Mouse (Mus musculus): ENCODE measurements around the gene Adam23.

Adam23 gene

GRCm38 (mm10) chr1:63445656-63446046, at the start of gene Adam23:
Adam23 (plus strand) TSS chr1:63445891.
- DNase-seq (ENCODE audit: extremely low spot score, low read depth, low spot score): no peak

GRCm38 (mm10) chr1:63401130-63401529, 44.6 kb upstream of the Adam23 start:
- DNase-seq (ENCODE audit: extremely low spot score, low read depth, low spot score): no peak

GRCm38 (mm10) chr1:63403601-63404000, 42.1 kb upstream of the Adam23 start:
- no peak for DNase-seq (ENCODE audit: extremely low spot score, low read depth, low spot score)

- no peak for DNase-seq (ENCODE audit: extremely low spot score, low read depth, low spot score)
Observed at GRCm38 (mm10) chr1:63408344-63408743, 37.3 kb upstream of the Adam23 start.

- DNase-seq (ENCODE audit: extremely low spot score, low read depth, low spot score): no peak
Observed at GRCm38 (mm10) chr1:63418491-63418890, 27.2 kb upstream of the Adam23 start.

- DNase-seq (ENCODE audit: extremely low spot score, low read depth, low spot score): no peak
Observed at GRCm38 (mm10) chr1:63430668-63431067, 15.0 kb upstream of the Adam23 start.

- no peak for DNase-seq (ENCODE audit: extremely low spot score, low read depth, low spot score)
Observed at GRCm38 (mm10) chr1:63431166-63431565, 14.5 kb upstream of the Adam23 start.

- no peak for DNase-seq (ENCODE audit: extremely low spot score, low read depth, low spot score)
Observed at GRCm38 (mm10) chr1:63431842-63432241, 13.8 kb upstream of the Adam23 start.

GRCm38 (mm10) chr1:63434052-63434451, 11.6 kb upstream of the Adam23 start:
- no peak for DNase-seq (ENCODE audit: extremely low spot score, low read depth, low spot score)

GRCm38 (mm10) chr1:63437529-63437928, 8.2 kb upstream of the Adam23 start:
- no peak for DNase-seq (ENCODE audit: extremely low spot score, low read depth, low spot score)

- no peak for DNase-seq (ENCODE audit: extremely low spot score, low read depth, low spot score)
Observed at GRCm38 (mm10) chr1:63442186-63442585, 3.5 kb upstream of the Adam23 start.

GRCm38 (mm10) chr1:63442616-63443015, 3.1 kb upstream of the Adam23 start:
- DNase-seq (ENCODE audit: extremely low spot score, low read depth, low spot score): no peak

- no peak for DNase-seq (ENCODE audit: extremely low spot score, low read depth, low spot score)
Observed at GRCm38 (mm10) chr1:63445149-63445609, 512 bp upstream of the Adam23 start.

- no peak for DNase-seq (ENCODE audit: extremely low spot score, low read depth, low spot score)
Observed at GRCm38 (mm10) chr1:63446047-63446704, 485 bp downstream of the Adam23 start.

- DNase-seq (ENCODE audit: extremely low spot score, low read depth, low spot score): no peak
Observed at GRCm38 (mm10) chr1:63446721-63447120, 1.0 kb downstream of the Adam23 start.

- DNase-seq (ENCODE audit: extremely low spot score, low read depth, low spot score): no peak
Observed at GRCm38 (mm10) chr1:63450091-63450490, 4.4 kb downstream of the Adam23 start.

- no peak for DNase-seq (ENCODE audit: extremely low spot score, low read depth, low spot score)
Observed at GRCm38 (mm10) chr1:63453332-63453887, 7.7 kb downstream of the Adam23 start.

- no peak for DNase-seq (ENCODE audit: extremely low spot score, low read depth, low spot score)
Observed at GRCm38 (mm10) chr1:63457801-63458519, 12.3 kb downstream of the Adam23 start.

- no peak for DNase-seq (ENCODE audit: extremely low spot score, low read depth, low spot score)
Observed at GRCm38 (mm10) chr1:63459151-63459550, 13.5 kb downstream of the Adam23 start.

GRCm38 (mm10) chr1:63459926-63460325, 14.2 kb downstream of the Adam23 start:
- DNase-seq (ENCODE audit: extremely low spot score, low read depth, low spot score): no peak

- no peak for DNase-seq (ENCODE audit: extremely low spot score, low read depth, low spot score)
Observed at GRCm38 (mm10) chr1:63464441-63464840, 18.8 kb downstream of the Adam23 start.

- DNase-seq (ENCODE audit: extremely low spot score, low read depth, low spot score): no peak
Observed at GRCm38 (mm10) chr1:63473272-63473671, 27.6 kb downstream of the Adam23 start.

Measured in hindlimb bud, embryonic 11.5 days (tissue).